Mouse (Mus musculus) ES-E14 (cell line): Measurements from ENCODE around the gene Emx1. TPM values are rescaled to one million over a fixed set of nuclear protein-coding genes. Genes with fewer than 3 reads are reported as not detected.
"Not testable (repeated sequence)": the region's sequence is repeated elsewhere in the genome, so short reads cannot be mapped to it uniquely, and the experiment has no call there.

ENCODE experiments used
- DNase-seq: peaks from one replicate; pipeline ENCODE4 v3.0.0-alpha.2; 2013; ENCODE audit warnings: low read depth, low spot score
- H3K27ac ChIP-seq: 2 replicates; pipeline ENCODE4 v1.5.1; 2012; ENCODE audit warnings: low read depth, mild to moderate bottlenecking, low read length, moderate library complexity, mixed read lengths; ENCODE audit not compliant: poor library complexity, insufficient read depth, severe bottlenecking
- H3K36me3 ChIP-seq: 2 replicates; pipeline ENCODE4 v1.6.1; 2012; ENCODE audit warnings: mild to moderate bottlenecking, low read length, moderate library complexity, mixed read lengths; ENCODE audit not compliant: control insufficient read depth, poor library complexity, insufficient read depth, severe bottlenecking
- H3K4me1 ChIP-seq, 2 experiments: fragments of 150-350 bp in 1 of 2; sonication (generic) in 1 of 2; 2 replicates each; pipeline ENCODE4 v1.6.1; 2012; ENCODE audit warnings: low read length in 2 of 2, mild to moderate bottlenecking in 1 of 2, mixed read lengths in 1 of 2; ENCODE audit not compliant: control insufficient read depth in 2 of 2, insufficient read depth in 2 of 2, poor library complexity in 1 of 2
- H3K4me3 ChIP-seq, 2 experiments: fragments of 150-350 bp in 1 of 2; sonication (generic) in 1 of 2; 2 replicates each; pipeline ENCODE4 v1.5.1; 2012; ENCODE audit warnings: low read length in 2 of 2, low read depth in 1 of 2, mild to moderate bottlenecking in 1 of 2, mixed read lengths in 1 of 2; ENCODE audit not compliant: insufficient read depth in 1 of 2, poor library complexity in 1 of 2, severe bottlenecking in 1 of 2
- H3K9ac ChIP-seq: 2 replicates; pipeline ENCODE4 v1.6.1; 2012; ENCODE audit warnings: low read depth, mild to moderate bottlenecking, low read length, mixed read lengths; ENCODE audit not compliant: poor library complexity, insufficient read depth, severe bottlenecking
- H3K9me3 ChIP-seq: fragments of 150-350 bp; sonication (generic); 2 replicates; pipeline ENCODE4 v1.6.1; 2012; ENCODE audit warnings: low read depth, mild to moderate bottlenecking, low read length; ENCODE audit not compliant: control insufficient read depth, insufficient read depth
- CHD2 ChIP-seq: IDR thresholded peaks from 2 replicates; pipeline ENCODE4 v1.6.1; 2014; ENCODE audit warnings: mild to moderate bottlenecking, low read depth, low read length, inconsistent platforms
- HCFC1 ChIP-seq: IDR thresholded peaks from 2 replicates; pipeline ENCODE4 v1.6.1; 2012; ENCODE audit warnings: low read length, inconsistent platforms, borderline replicate concordance; ENCODE audit not compliant: insufficient read depth
- MAFK ChIP-seq: IDR thresholded peaks from 2 replicates; pipeline ENCODE4 v1.6.1; 2014; ENCODE audit warnings: mild to moderate bottlenecking, low read depth, low read length, inconsistent platforms; ENCODE audit not compliant: insufficient read depth
- ZC3H11A ChIP-seq: IDR thresholded peaks from 2 replicates; pipeline ENCODE4 v1.6.1; 2012; ENCODE audit warnings: low read depth, mild to moderate bottlenecking, inconsistent platforms, low read length, borderline replicate concordance
- ZNF384 ChIP-seq: IDR thresholded peaks from 2 replicates; pipeline ENCODE4 v1.6.1; 2012; ENCODE audit warnings: low read depth, low read length, inconsistent platforms
- in situ Hi-C, 2 experiments: fragments of 600-800 bp; cut with MboI; formaldehyde crosslinking; loops; one replicate each; pipeline ENCODE4 v1.15.1; 2025; ENCODE audit warnings: low sequenced_read_pairs in 2 of 2, inconsistent platforms in 1 of 2; ENCODE audit not compliant: unreplicated experiment in 2 of 2
- total RNA-seq: library from RNA; depleted of rRNA; stranded (reverse); fragments of 300-350 nt; gene quantifications from 2 replicates; pipeline ENCODE4 v1.2.3, GENCODE M21; 2012

Emx1 gene
- total RNA-seq, 1 experiment = not detected

DNA sequence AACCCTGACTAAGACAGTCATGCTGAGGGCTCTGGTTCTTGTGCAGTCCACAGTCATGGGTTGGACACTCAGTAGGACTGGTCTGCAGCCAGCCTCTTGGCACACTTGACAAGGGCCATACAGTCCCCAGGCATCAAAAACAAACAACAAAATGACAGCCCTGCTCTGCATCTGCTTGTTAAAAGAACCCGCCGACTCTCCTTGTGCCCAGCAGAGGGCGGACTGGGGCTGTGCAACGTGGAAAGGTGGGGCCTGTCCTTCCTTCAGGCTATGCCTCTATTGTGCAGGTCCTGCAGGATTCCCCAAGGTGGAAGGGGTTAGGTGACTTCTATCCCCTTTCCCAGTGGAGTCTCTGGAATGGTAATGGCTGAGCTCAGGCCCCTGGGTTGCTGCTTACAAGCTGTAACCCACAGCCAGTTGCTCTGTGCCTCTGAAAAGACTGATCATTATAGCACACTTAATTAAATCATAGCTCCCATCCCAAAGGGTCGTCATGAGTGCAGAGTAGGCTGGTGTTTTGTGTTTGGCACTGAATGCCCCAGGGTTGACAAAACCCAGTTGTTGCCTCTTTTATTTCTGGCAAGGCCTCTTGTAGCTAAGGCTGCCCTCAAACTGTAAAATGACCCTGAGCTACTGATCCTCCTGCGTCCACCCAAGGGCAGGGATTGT is 28.0 kb upstream of the Emx1 start:
- not testable (repeated sequence) for H3K36me3 ChIP-seq, H3K9ac ChIP-seq, H3K27ac ChIP-seq, H3K4me3 ChIP-seq, H3K9me3 ChIP-seq, H3K4me1 ChIP-seq
- TF ChIP-seq ZC3H11A = peak; percentile 39; the same call in 1 of the 2 replicates
- peak; percentile 40 for DNase-seq
- in situ Hi-C loops = loop anchor here in 1 of 2 experiments (25.0 kb wide), 1 partner anchor 253 kb away; the partner anchor contains the start of gene Noto

DNA sequence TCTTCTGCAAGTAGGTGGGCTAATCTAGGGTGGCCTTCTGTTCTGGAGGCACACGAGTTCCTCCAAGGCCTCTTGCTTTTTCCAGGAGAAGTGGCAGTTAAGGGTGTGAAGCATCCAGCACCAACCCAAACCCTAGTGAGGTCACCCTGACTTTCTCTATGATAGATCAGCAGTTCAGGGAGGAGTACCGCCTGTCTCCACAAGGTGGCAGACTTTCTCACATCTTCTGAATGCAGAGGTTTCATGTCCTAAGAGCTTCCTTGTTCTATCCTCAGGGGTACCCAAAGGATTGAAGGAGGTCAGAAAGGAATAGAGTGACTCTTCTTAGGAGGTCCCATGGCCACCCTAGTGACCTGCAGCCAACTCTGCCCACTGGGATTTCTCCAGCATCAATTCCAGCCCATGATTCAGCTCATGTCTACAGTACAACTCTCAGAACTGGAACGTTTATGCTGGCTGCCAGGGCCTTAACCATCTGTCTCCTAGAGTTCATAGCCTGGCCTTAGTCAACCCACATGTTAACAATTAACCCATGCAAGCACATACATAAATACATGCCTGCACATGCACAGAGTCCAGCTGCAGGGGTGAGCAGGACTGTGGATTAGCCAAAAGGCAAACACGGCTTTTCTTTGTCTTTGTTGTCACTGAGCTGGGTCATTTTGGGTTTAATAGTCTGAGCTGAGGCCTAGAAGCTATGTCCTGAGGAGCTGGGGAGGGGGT is 26.9 kb upstream of the Emx1 start:
- in situ Hi-C loops = loop anchor here (5.0 to 25.0 kb wide), 2 partner anchors 252 kb away; partner anchors contain the start of gene Noto (in 1 of the 2)
- DNase-seq = peak; percentile 86
- Histone ChIP-seq H3K9ac (no peak overlapping the region), H3K36me3 (no peaks in the 10 kb centered on the region), H3K4me3 (no peak overlapping the region), H3K4me1 (no peaks in the 10 kb centered on the region), H3K27ac (no peak overlapping the region), H3K9me3 (no peaks in the 10 kb centered on the region)
- no peak for TF ChIP-seq ZNF384
- no peak for TF ChIP-seq MAFK
- TF ChIP-seq HCFC1 = no peak
- TF ChIP-seq ZC3H11A = no peak
- no peak for TF ChIP-seq CHD2

DNA sequence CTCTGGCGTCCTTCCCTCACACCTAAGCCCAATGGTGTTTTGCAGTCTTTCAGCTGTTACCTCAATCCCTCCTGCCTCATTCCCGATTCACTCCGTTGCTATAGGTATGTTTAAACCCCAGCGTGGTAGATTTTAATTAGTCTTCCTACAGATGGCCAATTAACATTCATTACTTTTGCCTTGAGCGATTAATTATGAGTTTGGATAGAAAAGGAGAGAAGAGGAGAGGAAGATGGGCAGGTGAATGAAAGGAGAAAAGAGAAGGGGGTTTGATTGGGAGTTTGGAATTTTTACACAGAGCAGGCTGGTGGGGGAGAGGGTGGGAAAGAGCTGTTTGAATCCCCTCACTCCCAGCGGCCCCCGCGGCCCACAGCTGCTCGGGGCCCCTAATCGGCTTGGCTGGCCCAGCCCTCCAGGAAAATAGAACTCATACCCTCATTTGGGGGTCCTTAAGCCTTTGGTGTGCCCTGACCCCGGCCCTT is 21.8 kb upstream of the Emx1 start:
- H3K9me3 ChIP-seq = no peaks in the 10 kb centered on the region
- no peak overlapping the region for H3K4me3 ChIP-seq
- in situ Hi-C loops = loop anchor here in 1 of 2 experiments (25.0 kb wide), 1 partner anchor 247 kb away; the partner anchor contains the start of gene Noto
- no peak for TF ChIP-seq CHD2
- no peak for TF ChIP-seq ZC3H11A
- TF ChIP-seq HCFC1 = no peak
- no peak for TF ChIP-seq ZNF384
- no peak for TF ChIP-seq MAFK
- H3K36me3 ChIP-seq = no peaks in the 10 kb centered on the region
- H3K9ac ChIP-seq = no peak overlapping the region
- no peaks in the 10 kb centered on the region for H3K4me1 ChIP-seq
- no peak overlapping the region for H3K27ac ChIP-seq
- no peak for DNase-seq

DNA sequence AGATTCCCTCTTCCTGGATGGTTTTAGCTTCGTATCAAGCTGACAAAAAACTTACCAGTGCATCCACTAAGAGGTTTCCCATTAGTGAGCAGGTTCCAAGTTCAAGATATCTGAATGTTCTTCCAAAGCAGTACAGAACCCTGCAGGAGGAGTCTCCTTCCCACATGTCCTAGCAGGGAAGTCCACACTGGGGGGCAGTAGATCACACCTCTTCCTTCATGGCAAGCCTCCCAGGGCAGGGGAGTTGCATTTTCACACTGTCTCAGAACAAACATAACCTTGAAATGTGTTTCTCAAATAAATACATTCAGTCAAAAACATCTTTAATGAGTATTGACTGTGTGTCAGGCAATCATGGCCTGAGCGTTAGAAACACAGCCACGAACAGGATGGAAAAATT is 7.7 kb upstream of the Emx1 start:
- Histone ChIP-seq H3K4me1 (no peaks in the 10 kb centered on the region), H3K9me3 (no peaks in the 10 kb centered on the region), H3K9ac (no peak overlapping the region), H3K4me3 (no peak overlapping the region), H3K36me3 (no peaks in the 10 kb centered on the region), H3K27ac (no peak overlapping the region)
- in situ Hi-C loops = loop anchor here (25.0 kb wide), 2 partner anchors 592 to 1467 kb away; partner anchors contain the start of genes Vax2 (in 2 of the 2) and Cyp26b1 (in 1 of the 2)
- DNase-seq = no peak
- TF ChIP-seq MAFK = no peak
- TF ChIP-seq ZC3H11A = no peak
- no peak for TF ChIP-seq CHD2
- TF ChIP-seq HCFC1 = no peak
- no peak for TF ChIP-seq ZNF384
